Mouse (Mus musculus): ENCODE results near the gene Lrrk1. TPM values are rescaled to one million over a fixed set of nuclear protein-coding genes. Genes with fewer than 3 reads are reported as not detected.
"Not testable (repeated sequence)": the region's sequence is repeated elsewhere in the genome, so short reads cannot be mapped to it uniquely, and the experiment has no call there.

Gene Lrrk1
- polyA plus RNA-seq, 1 experiment from 2014 or later, result 14.2 TPM

DNA sequence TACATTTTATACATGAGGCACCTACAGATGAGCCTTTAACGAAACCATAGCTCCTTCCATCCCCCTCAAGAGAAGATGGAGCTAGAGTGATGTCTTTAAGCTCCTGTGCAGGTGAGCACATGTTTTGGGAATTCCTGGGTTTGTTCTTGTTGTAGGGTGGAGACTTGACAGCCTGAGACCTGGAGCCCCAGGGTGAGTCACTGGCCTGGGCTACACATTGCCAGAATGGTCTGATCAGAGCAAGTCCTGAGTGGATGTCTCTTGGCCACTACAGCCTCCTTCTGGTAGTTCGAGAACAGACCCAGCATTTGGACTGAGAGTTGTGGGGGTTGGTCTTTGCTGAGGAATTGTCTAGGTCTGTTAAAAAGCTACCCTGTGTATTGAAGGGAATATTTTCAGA lies 186.5 kb downstream of the Lrrk1 start:
- Histone ChIP-seq H3K9ac (replicated peaks) (no peak overlapping the region), H3K27ac (0 out of 2 replicates have a peak overlapping the region, but pooled peaks have one; percentile 56), H3K27me3 (no peaks in the 10 kb centered on the region), H3K4me1 (replicated peaks) (peaks cover 31% of the 10 kb centered on the region), H3K36me3 (no peaks in the 10 kb centered on the region), H3K9me3 (no peaks in the 10 kb centered on the region), H3K4me3 (replicated peaks) (no peak overlapping the region), H3K4me2 (no peak overlapping the region)
- ATAC-seq (ENCODE audit: insufficient number of reproducible peaks, insufficient read depth, low FRiP score, low TSS enrichment, low read depth), result no peak
- 81% methylated on average over 2 of the region's 2 CpGs for WGBS

- peak overlapping the region; percentile 56; the same call in 1 of the 2 replicates for H3K27ac ChIP-seq
These were observed 187.2 kb downstream of the Lrrk1 start for GRCm38 (mm10) chr7:66200791-66201450.

DNA sequence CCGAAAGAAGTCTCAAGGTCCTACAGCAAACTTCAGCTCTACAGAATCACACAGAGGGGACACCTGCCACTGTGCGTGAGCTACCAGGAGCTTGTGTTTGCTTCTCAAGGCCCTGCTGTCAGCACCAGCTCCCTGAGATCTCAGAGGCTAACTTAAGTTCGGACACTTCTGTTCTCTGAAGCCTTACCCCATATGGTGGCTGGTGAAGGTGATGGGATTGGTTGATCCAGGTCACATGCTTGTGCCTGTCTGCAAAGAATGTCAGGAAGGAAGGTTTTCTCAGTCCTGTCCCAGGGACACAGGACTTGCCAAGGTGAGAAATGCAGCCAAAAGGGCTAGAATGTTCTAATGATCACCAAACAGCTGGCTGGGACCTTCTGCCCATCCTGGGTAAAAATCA lies 187.8 kb downstream of the Lrrk1 start:
- WGBS, result 73% methylated on average over 3 of the region's 3 CpGs
- no peak for ATAC-seq (ENCODE audit: insufficient number of reproducible peaks, insufficient read depth, low FRiP score, low TSS enrichment, low read depth)

More at GRCm38 (mm10) chr7:66200791-66201450, 187.2 kb downstream of the Lrrk1 start:
- Histone ChIP-seq H3K27me3 (no peaks in the 10 kb centered on the region), H3K9ac (replicated peaks) (no peak overlapping the region), H3K4me1 (replicated peaks) (peaks cover 31% of the 10 kb centered on the region), H3K36me3 (no peaks in the 10 kb centered on the region), H3K4me2 (no peak overlapping the region), H3K4me3 (replicated peaks) (no peak overlapping the region), H3K9me3 (no peaks in the 10 kb centered on the region)
- WGBS, result 26% methylated on average over 8 of the region's 8 CpGs
- ATAC-seq (ENCODE audit: insufficient number of reproducible peaks, insufficient read depth, low FRiP score, low TSS enrichment, low read depth), result no peak

DNA sequence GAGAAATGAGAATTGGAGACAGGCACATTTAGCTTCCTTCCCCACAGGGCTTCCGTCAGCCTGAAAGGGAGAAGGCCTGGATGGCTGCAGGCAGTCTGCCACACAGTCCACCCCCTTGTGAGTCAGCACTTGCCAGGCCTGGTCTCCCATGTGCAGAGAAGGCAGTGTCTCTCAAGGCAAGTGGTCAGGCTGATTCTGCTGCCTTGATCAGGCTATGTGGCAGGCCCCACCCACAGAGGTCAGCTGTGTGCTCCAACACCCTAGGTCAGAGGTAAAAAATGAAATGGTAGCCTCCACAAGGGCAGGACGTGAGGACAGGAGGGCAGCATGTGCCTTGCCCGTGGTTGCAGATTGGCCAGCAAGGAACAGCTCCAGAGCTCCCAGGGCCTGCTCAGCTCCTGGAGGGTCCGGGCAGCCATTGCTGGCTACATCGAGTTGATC lies 188.7 kb downstream of the Lrrk1 start:
- Histone ChIP-seq H3K9ac (replicated peaks) (no peak overlapping the region), H3K27me3 (no peaks in the 10 kb centered on the region), H3K4me1 (replicated peaks) (peaks cover 31% of the 10 kb centered on the region), H3K9me3 (no peaks in the 10 kb centered on the region), H3K4me2 (no peak overlapping the region), H3K27ac (peak overlapping the region; percentile 85), H3K36me3 (no peaks in the 10 kb centered on the region), H3K4me3 (replicated peaks) (no peak overlapping the region)
- WGBS, result 77% methylated on average over 5 of the region's 5 CpGs
- peak; percentile 57; the same call in 1 of the 2 replicates for ATAC-seq (ENCODE audit: insufficient number of reproducible peaks, insufficient read depth, low FRiP score, low TSS enrichment, low read depth)

More for the DNA sequence above, 187.8 kb downstream of the Lrrk1 start:
- no peak overlapping the region for H3K4me3 ChIP-seq (replicated peaks)
- H3K4me2 ChIP-seq, result no peak overlapping the region
- peaks cover 31% of the 10 kb centered on the region for H3K4me1 ChIP-seq (replicated peaks)
- peak overlapping the region; percentile 85; the same call in 1 of the 2 replicates for H3K27ac ChIP-seq
- H3K36me3 ChIP-seq, result no peaks in the 10 kb centered on the region
- H3K27me3 ChIP-seq, result no peaks in the 10 kb centered on the region
- no peaks in the 10 kb centered on the region for H3K9me3 ChIP-seq
- H3K9ac ChIP-seq (replicated peaks), result no peak overlapping the region

DNA sequence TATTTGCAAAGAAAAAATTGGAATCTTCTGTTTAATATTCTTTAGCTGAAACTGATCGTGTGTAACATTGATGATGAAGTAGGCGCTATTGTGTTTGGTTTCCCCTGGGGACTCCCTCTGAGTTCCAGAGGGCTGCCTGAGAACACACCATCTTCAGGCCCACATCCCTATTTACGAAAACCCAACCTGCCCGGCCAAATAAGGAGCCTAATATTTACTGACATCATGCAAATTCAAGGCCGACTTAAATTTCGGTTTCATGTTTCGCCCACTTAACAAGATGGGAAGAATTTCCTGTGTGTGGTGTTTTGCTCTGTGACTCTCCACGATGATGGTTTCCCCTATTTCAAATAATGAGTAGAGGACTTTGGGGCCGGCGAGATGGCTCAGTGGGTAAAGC lies 189.7 kb downstream of the Lrrk1 start:
- 63% methylated on average over 10 of the region's 10 CpGs for WGBS

DNA sequence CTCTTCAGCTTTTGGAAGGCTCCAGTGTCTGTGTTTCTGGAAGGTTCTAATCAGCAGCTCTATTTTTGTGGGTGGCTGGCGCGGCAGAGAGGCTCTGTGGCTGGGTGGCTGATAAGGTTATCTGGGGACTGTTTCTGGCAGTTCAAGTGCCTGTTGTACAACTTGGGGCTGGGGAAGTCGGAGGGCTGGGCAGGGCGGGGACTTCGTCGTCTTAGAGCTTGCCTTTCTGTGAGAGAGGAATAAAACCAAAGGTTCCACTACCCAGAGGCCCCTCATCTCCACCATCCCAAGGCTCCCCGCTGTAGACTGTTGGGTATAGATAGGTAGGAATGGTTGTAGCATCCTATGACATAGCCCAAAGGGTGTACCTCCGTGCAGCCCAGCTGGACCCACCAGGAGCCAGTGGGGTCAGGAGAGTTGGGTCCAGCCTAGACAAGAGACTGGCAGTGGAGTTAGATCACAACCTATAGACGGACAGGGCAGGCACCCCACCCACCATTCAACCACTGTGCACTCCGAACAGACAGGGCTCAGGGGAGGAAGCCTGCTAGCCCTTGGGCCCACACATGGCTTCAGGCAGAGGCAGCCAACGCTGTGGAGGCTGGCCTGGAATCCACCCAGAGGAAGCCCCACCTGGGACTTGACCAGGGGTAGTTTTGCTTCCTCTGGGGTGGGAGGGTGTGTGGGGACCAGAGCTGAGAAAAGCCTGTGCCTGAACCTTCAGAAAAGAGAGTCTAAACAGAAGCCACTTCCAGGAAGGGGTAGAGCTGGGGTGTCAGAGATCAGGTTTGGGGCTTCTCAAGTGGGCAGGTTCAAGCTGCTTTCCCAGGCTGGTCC lies 191.3 kb downstream of the Lrrk1 start:
- H3K27me3 ChIP-seq, result no peaks in the 10 kb centered on the region
- no peak overlapping the region for H3K27ac ChIP-seq
- 84% methylated on average over 11 of the region's 11 CpGs for WGBS
- no peak overlapping the region for H3K9ac ChIP-seq (replicated peaks)
- no peak overlapping the region for H3K4me3 ChIP-seq (replicated peaks)
- H3K36me3 ChIP-seq, result no peaks in the 10 kb centered on the region
- no peak for ATAC-seq (ENCODE audit: insufficient number of reproducible peaks, insufficient read depth, low FRiP score, low TSS enrichment, low read depth)
- no peaks in the 10 kb centered on the region for H3K9me3 ChIP-seq
- no peak overlapping the region for H3K4me2 ChIP-seq
- H3K4me1 ChIP-seq (replicated peaks), result peaks cover 31% of the 10 kb centered on the region

More for the DNA sequence above, 189.7 kb downstream of the Lrrk1 start:
- Histone ChIP-seq H3K27ac (peak overlapping the region; percentile 85), H3K4me3 (replicated peaks) (no peak overlapping the region), H3K36me3 (no peaks in the 10 kb centered on the region), H3K9ac (replicated peaks) (no peak overlapping the region), H3K4me1 (replicated peaks) (peaks cover 31% of the 10 kb centered on the region), H3K4me2 (no peak overlapping the region), H3K27me3 (no peaks in the 10 kb centered on the region), H3K9me3 (no peaks in the 10 kb centered on the region)
- ATAC-seq (ENCODE audit: insufficient number of reproducible peaks, insufficient read depth, low FRiP score, low TSS enrichment, low read depth), result no peak

GRCm38 (mm10) chr7:66195881-66196280 lies 192.3 kb downstream of the Lrrk1 start:
- no peaks in the 10 kb centered on the region for H3K27me3 ChIP-seq
- peaks cover 26% of the 10 kb centered on the region for H3K4me1 ChIP-seq (replicated peaks)
- no peak for ATAC-seq (ENCODE audit: insufficient number of reproducible peaks, insufficient read depth, low FRiP score, low TSS enrichment, low read depth)
- no peak overlapping the region for H3K9ac ChIP-seq (replicated peaks)
- H3K27ac ChIP-seq, result no peak overlapping the region
- H3K36me3 ChIP-seq, result no peaks in the 10 kb centered on the region
- H3K4me3 ChIP-seq (replicated peaks), result no peak overlapping the region
- H3K9me3 ChIP-seq, result no peaks in the 10 kb centered on the region
- H3K4me2 ChIP-seq, result no peak overlapping the region
- WGBS, result 72% methylated on average over 1 of the region's 1 CpGs

- 0 out of 2 replicates have a peak overlapping the region, but pooled peaks have one; percentile 17 for H3K27ac ChIP-seq
- 74% methylated on average over 3 of the region's 3 CpGs for WGBS
These were observed 193.6 kb downstream of the Lrrk1 start for GRCm38 (mm10) chr7:66194511-66194910.

DNA sequence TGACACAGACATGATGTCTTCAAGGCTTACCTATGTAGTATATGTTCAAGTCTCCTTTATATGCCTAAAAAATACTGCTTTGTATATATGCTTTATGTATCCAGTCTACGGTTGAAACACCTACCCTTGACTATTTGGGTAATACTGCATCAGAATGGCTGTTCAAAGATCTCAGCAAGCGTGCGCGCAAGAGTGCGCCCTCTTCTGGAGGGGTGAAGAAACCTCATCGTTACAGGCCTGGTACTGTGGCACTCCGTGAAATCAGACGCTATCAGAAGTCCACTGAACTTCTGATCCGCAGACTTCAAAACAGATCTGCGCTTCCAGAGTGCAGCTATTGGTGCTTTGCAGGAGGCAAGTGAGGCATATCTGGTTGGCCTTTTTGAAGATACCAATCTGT lies 197.8 kb downstream of the Lrrk1 start:
- 88% methylated on average over 10 of the region's 10 CpGs for WGBS
- not testable (repeated sequence) for H3K4me1 ChIP-seq (replicated peaks); H3K4me3 ChIP-seq (replicated peaks); H3K4me2 ChIP-seq; H3K27me3 ChIP-seq; H3K9ac ChIP-seq (replicated peaks); H3K27ac ChIP-seq; ATAC-seq (ENCODE audit: insufficient number of reproducible peaks, insufficient read depth, low FRiP score, low TSS enrichment, low read depth); H3K36me3 ChIP-seq; H3K9me3 ChIP-seq

More at GRCm38 (mm10) chr7:66194511-66194910, 193.6 kb downstream of the Lrrk1 start:
- Histone ChIP-seq H3K9me3 (no peaks in the 10 kb centered on the region), H3K27me3 (no peaks in the 10 kb centered on the region), H3K9ac (replicated peaks) (no peak overlapping the region), H3K36me3 (no peaks in the 10 kb centered on the region), H3K4me2 (no peak overlapping the region), H3K4me1 (replicated peaks) (peaks cover 13% of the 10 kb centered on the region), H3K4me3 (replicated peaks) (no peak overlapping the region)
- ATAC-seq (ENCODE audit: insufficient number of reproducible peaks, insufficient read depth, low FRiP score, low TSS enrichment, low read depth), result no peak

DNA sequence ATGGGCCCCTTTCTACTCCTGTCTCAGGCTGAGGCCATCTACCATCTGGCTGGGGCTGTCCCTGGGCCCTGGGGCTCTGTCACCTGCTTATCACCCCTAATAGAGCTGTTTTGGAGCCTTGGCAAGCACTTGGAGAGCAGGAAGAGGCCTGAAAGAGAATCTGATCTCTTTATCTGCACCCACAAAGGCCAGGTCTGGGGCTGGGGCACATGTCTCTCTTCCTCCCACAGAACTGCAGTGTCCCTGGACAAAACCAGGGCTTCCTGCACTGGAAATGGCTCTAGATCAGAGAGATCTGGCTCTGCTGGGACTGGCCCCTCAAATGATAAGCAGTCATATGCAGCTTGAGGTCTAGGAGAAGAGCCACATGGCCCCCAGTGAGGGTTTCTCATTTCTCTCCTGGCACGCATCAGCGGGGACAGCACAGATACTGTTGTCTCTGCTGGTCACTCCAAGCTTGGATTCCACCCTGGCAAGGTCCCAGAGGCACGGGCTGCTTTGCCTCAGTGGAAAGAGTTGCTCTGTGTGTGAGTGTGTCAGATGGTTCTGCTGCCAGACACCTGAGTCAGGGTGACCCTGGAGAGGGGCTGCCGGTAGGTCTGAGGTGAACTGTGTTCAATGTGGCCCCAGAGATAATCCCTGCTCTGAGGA lies 200.4 kb downstream of the Lrrk1 start:
- H3K9ac ChIP-seq (replicated peaks), result no peak overlapping the region
- ATAC-seq (ENCODE audit: insufficient number of reproducible peaks, insufficient read depth, low FRiP score, low TSS enrichment, low read depth), result no peak
- H3K4me3 ChIP-seq (replicated peaks), result no peak overlapping the region
- H3K4me1 ChIP-seq (replicated peaks), result peaks cover 14% of the 10 kb centered on the region
- 86% methylated on average over 4 of the region's 4 CpGs for WGBS
- H3K4me2 ChIP-seq, result no peak overlapping the region
- no peaks in the 10 kb centered on the region for H3K27me3 ChIP-seq
- H3K36me3 ChIP-seq, result no peaks in the 10 kb centered on the region
- H3K27ac ChIP-seq, result no peak overlapping the region
- H3K9me3 ChIP-seq, result no peaks in the 10 kb centered on the region

GRCm38 (mm10) chr7:66185370-66185769 lies 202.8 kb downstream of the Lrrk1 start:
- H3K9ac ChIP-seq (replicated peaks), result no peak overlapping the region
- 92% methylated on average over 5 of the region's 5 CpGs for WGBS
- H3K9me3 ChIP-seq, result no peaks in the 10 kb centered on the region
- no peak overlapping the region for H3K4me3 ChIP-seq (replicated peaks)
- peaks cover 16% of the 10 kb centered on the region for H3K4me1 ChIP-seq (replicated peaks)
- no peaks in the 10 kb centered on the region for H3K27me3 ChIP-seq
- no peak overlapping the region for H3K4me2 ChIP-seq
- no peaks in the 10 kb centered on the region for H3K36me3 ChIP-seq
- H3K27ac ChIP-seq, result no peak overlapping the region
- no peak for ATAC-seq (ENCODE audit: insufficient number of reproducible peaks, insufficient read depth, low FRiP score, low TSS enrichment, low read depth)

Measured in limb, embryonic 12.5 days (tissue).